12 mouse cellular contexts compared by ENCODE assay signal in genomic region chr5:104392784-104393183, GRCm38 (mm10). TPM values are rescaled to one million over a fixed set of nuclear protein-coding genes. Genes with fewer than 3 reads are reported as not detected.
"Had no signal": no experiment of that assay in that cellular context is flagged by ENCODE, and none has a peak within 500 bp of the region (broad histone marks: within the 10 kb centered on the region; RNA-seq: fewer than 3 reads in every experiment).

No protein-coding gene starts in this region.

- H3K4me1 ChIP-seq: limb, embryonic 15.5 days; liver, embryonic 12.5 days; lung, embryonic 15.5 days; midbrain, embryonic 13.5 days; neural tube, embryonic 13.5 days had no signal

- H3K27ac ChIP-seq: left cerebral cortex, adult 2 months; limb, embryonic 15.5 days; liver, embryonic 12.5 days; lung, embryonic 15.5 days; midbrain, embryonic 13.5 days; neural tube, embryonic 13.5 days had no signal

- DNase-seq: kidney, adult 8-10 months; kidney, postnatal 25 days; retina, postnatal 1 day; right cerebral cortex, postnatal 14 days; thymus, postnatal 36 days had no signal

- H3K9me3 ChIP-seq: limb, embryonic 15.5 days; liver, embryonic 12.5 days; lung, embryonic 15.5 days; midbrain, embryonic 13.5 days; neural tube, embryonic 13.5 days had no signal

- H3K27me3 ChIP-seq: limb, embryonic 15.5 days; liver, embryonic 12.5 days; lung, embryonic 15.5 days; midbrain, embryonic 13.5 days; neural tube, embryonic 13.5 days had no signal

- H3K4me2 ChIP-seq: limb, embryonic 15.5 days; liver, embryonic 12.5 days; lung, embryonic 15.5 days; midbrain, embryonic 13.5 days; neural tube, embryonic 13.5 days had no signal

- H3K9ac ChIP-seq: limb, embryonic 15.5 days; liver, embryonic 12.5 days; lung, embryonic 15.5 days; midbrain, embryonic 13.5 days; neural tube, embryonic 13.5 days had no signal

- ATAC-seq: liver, embryonic 12.5 days; midbrain, embryonic 13.5 days had no signal

- H3K4me3 ChIP-seq: left cerebral cortex, adult 2 months; limb, embryonic 15.5 days; liver, embryonic 12.5 days; lung, embryonic 15.5 days; midbrain, embryonic 13.5 days; neural tube, embryonic 13.5 days had no signal

- H3K36me3 ChIP-seq: limb, embryonic 15.5 days; liver, embryonic 12.5 days; lung, embryonic 15.5 days; midbrain, embryonic 13.5 days; neural tube, embryonic 13.5 days had no signal

RNA-seq across cellular contexts. Expression of gene Spp1, which starts 42.1 kb away (rescaled TPM):
- total RNA-seq: megakaryocyte-erythroid progenitor cell, adult 5-6 weeks had no signal
